Mouse (Mus musculus) embryonic facial prominence, embryonic 14.5 days (tissue): Measurements from ENCODE around the gene Xylt1. TPM values are rescaled to one million over a fixed set of nuclear protein-coding genes. Genes with fewer than 3 reads are reported as not detected.
A peak's percentile ranks its signal among the peaks of the same experiment; 100 is the strongest.

Source experiments
- ATAC-seq: fragments of 200-750 bp; cut with Nextera tagmentation; 2 replicates; pipeline ENCODE4 v1.8.0; 2017; ENCODE audit warnings: low read depth, moderate number of reproducible peaks, moderate TSS enrichment
- DNase-seq: peaks from one replicate; pipeline ENCODE4 v3.0.0-alpha.2; 2015; ENCODE audit warnings: low spot score
- H3K27ac ChIP-seq: fragments of 300-500 bp; sonication (generic); replicated peaks from 2 replicates; pipeline ENCODE4 v1.5.1; 2014; ENCODE audit warnings: low read depth, mild to moderate bottlenecking, low read length, moderate library complexity
- H3K27me3 ChIP-seq: fragments of 300-500 bp; sonication (generic); replicated peaks from 2 replicates; pipeline ENCODE4 v1.6.1; 2014; ENCODE audit warnings: low read length; ENCODE audit not compliant: control insufficient read depth, insufficient read depth
- H3K36me3 ChIP-seq: fragments of 300-500 bp; sonication (generic); 2 replicates; pipeline ENCODE4 v1.6.1; 2014; ENCODE audit warnings: low read length, mixed read lengths; ENCODE audit not compliant: control insufficient read depth, insufficient read depth
- H3K4me1 ChIP-seq: fragments of 300-500 bp; sonication (generic); 2 replicates; pipeline ENCODE4 v1.6.1; 2014; ENCODE audit warnings: antibody characterized with exemption, low read length; ENCODE audit not compliant: control insufficient read depth, insufficient read depth
- H3K4me2 ChIP-seq: fragments of 300-500 bp; sonication (generic); 2 replicates; pipeline ENCODE4 v1.6.1; 2014; ENCODE audit warnings: low read depth, mild to moderate bottlenecking, low read length, moderate library complexity, mixed read lengths
- H3K4me3 ChIP-seq: fragments of 300-500 bp; sonication (generic); 2 replicates; pipeline ENCODE4 v1.5.1; 2014; ENCODE audit warnings: low read depth, mild to moderate bottlenecking, low read length
- H3K9ac ChIP-seq: fragments of 300-500 bp; sonication (generic); 2 replicates; pipeline ENCODE4 v1.6.1; 2014; ENCODE audit warnings: low read depth, mild to moderate bottlenecking, low read length, moderate library complexity, mixed read lengths
- H3K9me3 ChIP-seq: fragments of 300-500 bp; sonication (generic); 2 replicates; pipeline ENCODE4 v1.6.1; 2016; ENCODE audit warnings: low read length; ENCODE audit not compliant: control insufficient read depth
- WGBS: fragments of 180-500 bp; shearing (Covaris S2); extraction: QIAGEN DNeasy Blood & Tissue Kit; methylation state at CpG from one replicate; pipeline ENCODE4 v1.1.7; 2014; 5-methylcytosine and 5-hydroxymethylcytosine counted together
- polyA plus RNA-seq: library from polyadenylated mRNA; unstranded; fragments of >200 nt; fragmentation: Nextera tagmentation; extraction: Ambion mirVana; gene quantifications from 2 replicates; pipeline ENCODE4 v1.2.1, GENCODE M21; 2014

Gene Xylt1
- polyA plus RNA-seq, 1 experiment from 2014 or later = 3.0 TPM

DNA sequence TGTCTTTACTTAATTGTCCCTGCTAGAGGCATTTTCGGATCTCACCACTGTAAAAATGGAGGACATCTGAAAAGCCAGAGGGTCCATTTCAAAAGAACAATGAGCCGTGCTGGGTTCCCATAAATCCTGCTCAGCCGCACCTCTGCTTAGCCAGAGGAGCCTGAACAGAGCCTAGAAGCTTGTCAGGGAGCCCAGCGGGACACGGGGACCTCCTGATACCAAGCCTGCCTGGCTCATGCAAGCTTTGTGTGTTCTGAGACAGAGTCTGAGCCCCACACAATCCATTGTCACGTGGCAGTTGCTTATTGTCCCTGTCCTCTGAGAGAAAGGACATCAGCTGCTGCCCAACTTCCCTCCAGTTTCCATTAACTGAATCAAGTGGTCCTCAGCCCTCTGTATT is 229.7 kb downstream of the Xylt1 start:
- H3K4me3 ChIP-seq = no peak overlapping the region
- no peak overlapping the region for H3K9ac ChIP-seq
- no peaks in the 10 kb centered on the region for H3K9me3 ChIP-seq
- no peak overlapping the region for H3K4me2 ChIP-seq
- H3K36me3 ChIP-seq = no peaks in the 10 kb centered on the region
- 76% methylated on average over 6 of the region's 6 CpGs for WGBS
- no peaks in the 10 kb centered on the region for H3K27me3 ChIP-seq
- ATAC-seq (no peak), DNase-seq (no peak)
- no peak overlapping the region for H3K27ac ChIP-seq
- H3K4me1 ChIP-seq = no peaks in the 10 kb centered on the region

DNA sequence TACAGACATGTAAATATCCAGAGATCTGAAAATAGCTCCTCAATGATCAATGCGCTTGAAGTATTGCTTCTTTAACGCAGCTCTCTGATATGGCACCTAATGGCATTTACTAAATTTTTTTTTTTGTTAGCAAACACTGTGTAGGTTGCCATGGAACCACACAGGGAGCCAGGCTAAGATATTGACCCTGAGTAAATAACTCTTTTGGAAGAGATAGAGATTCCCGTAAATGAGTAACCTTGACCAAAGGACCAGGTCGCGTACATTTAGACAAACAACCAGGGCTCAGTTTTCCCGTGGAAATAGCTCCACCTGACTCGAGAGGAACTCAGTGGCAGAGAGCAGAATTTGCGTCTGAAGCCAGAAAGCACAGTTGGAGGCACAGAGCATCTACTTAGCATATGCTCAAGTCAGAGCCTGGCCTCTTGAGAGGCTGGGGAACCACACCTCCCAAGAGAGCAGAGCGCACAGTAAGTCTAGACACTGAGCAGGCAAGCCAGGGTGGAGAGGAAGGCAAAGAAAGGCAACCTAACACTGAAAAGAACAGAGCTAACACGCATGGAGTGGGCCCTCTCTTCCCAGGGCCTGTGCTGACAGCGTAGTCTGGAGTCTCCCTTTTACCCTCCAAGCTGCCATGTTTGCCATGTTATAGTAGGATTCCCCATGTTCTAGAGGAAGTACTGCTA is 232.2 kb downstream of the Xylt1 start:
- DNase-seq = no peak
- no peaks in the 10 kb centered on the region for H3K9me3 ChIP-seq
- H3K4me3 ChIP-seq = no peak overlapping the region
- H3K27ac ChIP-seq = no peak overlapping the region
- no peak overlapping the region for H3K4me2 ChIP-seq
- no peak overlapping the region for H3K9ac ChIP-seq
- H3K36me3 ChIP-seq = no peaks in the 10 kb centered on the region
- WGBS = 79% methylated on average over 11 of the region's 11 CpGs
- no peak for ATAC-seq
- no peaks in the 10 kb centered on the region for H3K4me1 ChIP-seq
- no peaks in the 10 kb centered on the region for H3K27me3 ChIP-seq

- Histone ChIP-seq H3K27ac (no peak overlapping the region), H3K4me2 (no peak overlapping the region), H3K27me3 (no peaks in the 10 kb centered on the region), H3K4me3 (no peak overlapping the region), H3K4me1 (no peaks in the 10 kb centered on the region), H3K9me3 (no peaks in the 10 kb centered on the region), H3K9ac (no peak overlapping the region), H3K36me3 (no peaks in the 10 kb centered on the region)
- ATAC-seq = no peak
- DNase-seq = no peak
- WGBS = 27% methylated on average over 3 of the region's 3 CpGs
Measured at GRCm38 (mm10) chr7:117613796-117614195, 233.0 kb downstream of the Xylt1 start.

- Histone ChIP-seq H3K4me1 (no peaks in the 10 kb centered on the region), H3K27me3 (no peaks in the 10 kb centered on the region), H3K9ac (no peak overlapping the region), H3K4me3 (no peak overlapping the region), H3K36me3 (no peaks in the 10 kb centered on the region), H3K4me2 (no peak overlapping the region), H3K27ac (no peak overlapping the region), H3K9me3 (no peaks in the 10 kb centered on the region)
- no peak for ATAC-seq
- DNase-seq = no peak
- 73% methylated on average over 2 of the region's 2 CpGs for WGBS
Measured at GRCm38 (mm10) chr7:117614346-117614745, 233.6 kb downstream of the Xylt1 start.

GRCm38 (mm10) chr7:117614851-117615250 is 234.1 kb downstream of the Xylt1 start:
- Histone ChIP-seq H3K36me3 (no peaks in the 10 kb centered on the region), H3K27me3 (no peaks in the 10 kb centered on the region), H3K9me3 (no peaks in the 10 kb centered on the region), H3K27ac (no peak overlapping the region), H3K4me3 (no peak overlapping the region), H3K4me2 (no peak overlapping the region), H3K9ac (no peak overlapping the region), H3K4me1 (no peaks in the 10 kb centered on the region)
- WGBS = 85% methylated on average over 5 of the region's 5 CpGs
- no peak for DNase-seq
- no peak for ATAC-seq

DNA sequence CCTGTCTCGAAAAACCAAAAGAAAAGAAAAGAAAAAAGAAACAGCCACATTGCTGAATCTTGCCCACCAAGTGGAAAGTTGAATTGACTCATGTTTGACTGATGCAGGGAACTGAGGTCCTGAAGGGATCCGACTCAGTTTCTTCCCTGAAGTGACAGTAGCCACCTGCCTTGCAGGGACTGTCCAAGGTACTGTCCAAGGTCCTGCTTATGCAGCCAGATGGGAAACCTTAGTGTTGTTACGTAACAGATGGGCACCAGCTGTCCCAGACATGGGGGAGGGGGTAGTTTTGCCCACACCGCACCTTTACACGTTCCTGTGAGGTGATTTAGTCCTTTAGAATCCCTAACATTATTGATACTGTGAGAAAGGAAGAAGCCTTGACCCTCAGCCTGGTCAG is 235.5 kb downstream of the Xylt1 start:
- H3K4me3 ChIP-seq = no peak overlapping the region
- no peaks in the 10 kb centered on the region for H3K36me3 ChIP-seq
- WGBS = 48% methylated on average over 5 of the region's 5 CpGs
- ATAC-seq (no peak), DNase-seq (peak; percentile 38)
- no peaks in the 10 kb centered on the region for H3K27me3 ChIP-seq
- no peaks in the 10 kb centered on the region for H3K9me3 ChIP-seq
- no peak overlapping the region for H3K9ac ChIP-seq
- no peaks in the 10 kb centered on the region for H3K4me1 ChIP-seq
- H3K27ac ChIP-seq = no peak overlapping the region
- no peak overlapping the region for H3K4me2 ChIP-seq

- H3K4me2 ChIP-seq = no peak overlapping the region
- no peak overlapping the region for H3K4me3 ChIP-seq
- no peak overlapping the region for H3K27ac ChIP-seq
- no peak for ATAC-seq
- no peaks in the 10 kb centered on the region for H3K27me3 ChIP-seq
- 52% methylated on average over 4 of the region's 4 CpGs for WGBS
- H3K9ac ChIP-seq = no peak overlapping the region
- DNase-seq = peak; percentile 34
- no peaks in the 10 kb centered on the region for H3K9me3 ChIP-seq
- H3K4me1 ChIP-seq = no peaks in the 10 kb centered on the region
- H3K36me3 ChIP-seq = no peaks in the 10 kb centered on the region
Measured at GRCm38 (mm10) chr7:117618715-117619150, 238.0 kb downstream of the Xylt1 start.

DNA sequence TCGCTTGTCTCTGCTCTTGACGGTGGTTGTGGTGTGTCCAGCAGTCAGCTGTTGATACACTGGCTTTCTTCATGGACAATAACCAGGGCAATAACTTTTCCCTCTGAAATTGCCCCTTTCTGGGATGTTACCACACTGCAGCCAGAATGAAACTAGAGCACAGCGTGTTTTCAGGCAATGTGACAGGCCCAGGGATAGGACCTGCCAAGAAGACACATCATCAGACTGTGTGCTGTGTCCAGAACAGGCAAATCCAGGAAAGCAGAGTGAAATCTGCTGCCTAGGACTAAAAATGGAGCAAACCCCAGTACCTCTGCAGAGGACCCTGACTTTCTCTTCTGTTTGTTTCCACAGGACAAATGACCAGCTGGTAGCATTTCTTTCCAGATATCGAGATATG is 240.8 kb downstream of the Xylt1 start:
- H3K4me1 ChIP-seq = no peaks in the 10 kb centered on the region
- no peak overlapping the region for H3K4me2 ChIP-seq
- 90% methylated on average over 4 of the region's 4 CpGs for WGBS
- H3K9me3 ChIP-seq = no peaks in the 10 kb centered on the region
- H3K27me3 ChIP-seq = no peaks in the 10 kb centered on the region
- H3K27ac ChIP-seq = no peak overlapping the region
- no peak for ATAC-seq
- H3K4me3 ChIP-seq = no peak overlapping the region
- H3K36me3 ChIP-seq = no peaks in the 10 kb centered on the region
- no peak for DNase-seq
- H3K9ac ChIP-seq = no peak overlapping the region

DNA sequence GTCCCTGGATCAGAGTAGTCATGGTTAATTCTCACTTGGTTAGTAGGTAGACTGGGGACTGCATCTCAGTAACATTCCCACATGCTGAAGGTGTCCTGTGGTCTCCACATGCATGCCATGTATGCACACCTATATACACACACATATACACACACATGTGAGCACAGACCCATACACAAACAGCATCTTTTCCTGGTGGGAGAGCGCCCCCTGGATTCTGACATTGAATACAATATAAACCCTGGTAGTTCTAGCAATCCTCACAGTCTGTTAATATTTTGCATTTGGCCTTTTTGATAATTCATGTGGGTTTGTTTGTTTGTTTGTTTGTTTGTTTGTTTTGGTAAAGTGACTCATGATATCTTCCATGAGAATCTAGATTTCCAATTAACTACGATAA is 242.0 kb downstream of the Xylt1 start:
- no peak overlapping the region for H3K9ac ChIP-seq
- 81% methylated on average over 2 of the region's 2 CpGs for WGBS
- H3K9me3 ChIP-seq = no peaks in the 10 kb centered on the region
- H3K27me3 ChIP-seq = no peaks in the 10 kb centered on the region
- H3K4me2 ChIP-seq = no peak overlapping the region
- no peaks in the 10 kb centered on the region for H3K4me1 ChIP-seq
- no peaks in the 10 kb centered on the region for H3K36me3 ChIP-seq
- ATAC-seq = no peak
- DNase-seq = no peak
- H3K27ac ChIP-seq = no peak overlapping the region
- H3K4me3 ChIP-seq = no peak overlapping the region
